Mouse (Mus musculus): ENCODE measurements at regions not wholly inside any gene's neighbourhood (a gene's known extent, or its start where the extent isn't known, plus 50 kb on each side); places are given as distances from the start of the nearest gene placed in this dataset.

DNA sequence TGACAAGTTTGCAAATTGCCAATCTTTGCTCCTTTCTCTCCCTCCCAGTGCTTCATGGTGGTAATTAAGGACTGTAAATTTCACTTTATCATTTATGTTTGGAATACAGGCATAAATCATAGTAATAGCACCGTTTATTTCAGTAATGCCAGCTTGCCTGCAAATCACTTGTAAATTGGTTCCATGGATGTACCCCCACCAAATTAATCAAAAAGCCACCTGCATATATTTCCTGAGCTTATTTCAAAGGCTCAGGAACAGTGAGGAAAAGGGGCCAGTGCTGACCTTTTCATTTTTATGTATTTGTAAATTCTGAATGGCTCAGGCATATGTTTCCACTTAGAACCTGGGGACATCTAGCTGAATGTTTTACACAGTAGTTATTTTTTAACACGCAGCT, 115.0 kb downstream of the D3Ertd751e start:
- no peak for DNase-seq (ENCODE audit: low read depth, low spot score)

GRCm38 (mm10) chr3:41862674-41863073, 120.3 kb downstream of the D3Ertd751e start:
- peak; percentile 15 for DNase-seq (ENCODE audit: low read depth, low spot score)

DNA sequence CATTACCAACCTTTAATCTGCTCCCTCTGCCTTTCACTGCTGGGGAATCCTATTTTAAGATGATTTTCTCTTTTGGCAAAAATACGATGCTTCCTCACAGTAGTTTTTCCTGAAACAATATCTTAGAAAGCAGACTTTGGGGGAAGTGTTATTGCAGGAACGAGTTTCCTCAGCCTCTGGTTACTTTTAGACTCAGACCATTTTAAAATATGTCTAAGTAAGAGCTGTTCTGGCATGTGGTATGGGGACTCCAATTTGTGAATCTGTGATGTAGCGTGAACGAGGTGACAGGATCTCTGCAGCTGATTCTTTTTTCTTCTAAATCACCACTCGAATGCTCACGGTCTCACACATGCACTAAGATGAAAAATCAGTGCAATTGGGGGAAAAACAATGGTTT, 166.5 kb downstream of the D3Ertd751e start:
- no peak for DNase-seq (ENCODE audit: low read depth, low spot score)

DNA sequence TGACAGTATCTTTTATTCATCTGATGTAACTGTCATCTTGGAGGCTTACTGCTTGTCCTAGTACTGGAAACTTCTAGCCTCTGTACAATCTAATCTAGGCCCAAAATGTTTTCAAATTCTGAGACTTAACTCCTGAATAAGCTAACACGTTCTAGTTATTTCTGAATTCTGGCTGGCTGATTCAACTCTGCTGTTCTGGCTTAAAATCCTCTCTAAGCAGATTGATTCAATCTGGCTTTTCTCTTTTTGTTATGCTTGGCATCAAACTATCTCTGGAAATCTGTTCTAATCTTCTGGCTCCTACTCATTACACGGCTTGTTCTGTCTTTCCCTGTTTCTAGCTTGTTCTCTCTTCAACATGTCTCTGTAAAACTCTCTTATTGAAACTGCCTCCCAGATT, 170.8 kb downstream of the D3Ertd751e start:
- DNase-seq (ENCODE audit: low read depth, low spot score), result no peak

- DNase-seq (ENCODE audit: low read depth, low spot score), result no peak
Measured at GRCm38 (mm10) chr3:41939843-41940242, 197.4 kb downstream of the D3Ertd751e start.

DNA sequence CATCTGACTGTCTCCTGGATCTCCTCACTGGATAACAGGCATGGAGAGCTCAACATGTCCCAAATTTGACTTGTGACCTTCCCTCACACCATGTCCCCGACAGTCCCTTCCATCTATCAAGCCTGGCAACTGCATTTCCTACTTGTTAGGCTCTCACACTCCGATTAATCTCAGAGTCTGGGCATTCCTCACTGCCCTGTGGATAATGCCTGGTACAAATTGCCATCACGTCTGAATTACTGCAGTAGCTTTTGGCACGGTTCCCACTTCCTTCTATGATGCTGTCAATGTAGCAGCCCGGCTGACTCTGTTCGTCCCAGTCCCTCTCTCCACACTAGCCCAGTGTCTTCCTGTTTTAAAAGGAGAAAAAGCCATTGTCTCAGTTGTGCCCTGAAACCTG, 200.6 kb downstream of the D3Ertd751e start:
- DNase-seq (ENCODE audit: low read depth, low spot score), result no peak

- DNase-seq (ENCODE audit: low read depth, low spot score), result no peak
Measured at GRCm38 (mm10) chr3:41949404-41949803, 207.0 kb downstream of the D3Ertd751e start.

- DNase-seq (ENCODE audit: low read depth, low spot score), result no peak
Measured at GRCm38 (mm10) chr3:41957385-41957784, 215.0 kb downstream of the D3Ertd751e start.

DNA sequence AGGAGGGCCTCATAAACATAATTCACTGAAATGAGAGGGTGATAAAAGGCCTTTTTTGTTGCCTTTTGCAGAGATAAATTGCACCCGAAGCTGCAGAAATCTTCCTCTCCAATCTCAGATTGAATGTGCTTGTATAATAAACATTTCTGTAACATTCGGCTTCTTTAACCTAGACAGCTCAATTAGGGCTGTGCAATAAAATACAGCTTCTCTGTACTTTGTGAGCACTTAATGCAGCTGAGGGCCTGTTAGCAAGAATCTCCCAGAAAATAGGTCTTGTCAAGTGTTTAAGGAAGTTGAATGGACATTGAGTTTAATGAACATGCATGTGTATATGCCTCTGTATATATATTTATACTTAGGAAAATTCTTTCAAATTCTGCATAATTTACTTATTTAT, 217.8 kb downstream of the D3Ertd751e start:
- no peak for DNase-seq (ENCODE audit: low read depth, low spot score)

DNA sequence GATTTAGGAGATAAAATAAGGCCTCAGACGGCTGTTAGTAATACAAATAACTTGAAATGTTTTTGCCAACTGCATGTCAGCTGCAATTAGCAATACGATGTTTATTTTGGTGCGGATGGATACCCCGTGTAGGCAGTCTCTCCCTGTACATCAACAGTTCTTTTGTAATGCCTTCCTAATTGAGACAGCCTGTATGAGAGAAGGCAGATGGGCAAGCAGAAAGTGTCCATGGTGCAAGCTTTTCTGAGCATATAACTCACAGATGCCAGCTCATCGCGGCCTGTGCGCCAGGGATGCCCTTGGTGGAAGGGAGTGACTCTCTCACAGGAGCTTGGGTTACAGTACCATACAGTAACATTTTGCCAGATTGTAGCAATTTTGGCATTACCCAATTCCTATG, 220.5 kb downstream of the D3Ertd751e start:
- DNase-seq (ENCODE audit: low read depth, low spot score), result no peak

- DNase-seq (ENCODE audit: low read depth, low spot score), result no peak
Measured at GRCm38 (mm10) chr3:42006672-42007265, 264.4 kb downstream of the D3Ertd751e start.

DNA sequence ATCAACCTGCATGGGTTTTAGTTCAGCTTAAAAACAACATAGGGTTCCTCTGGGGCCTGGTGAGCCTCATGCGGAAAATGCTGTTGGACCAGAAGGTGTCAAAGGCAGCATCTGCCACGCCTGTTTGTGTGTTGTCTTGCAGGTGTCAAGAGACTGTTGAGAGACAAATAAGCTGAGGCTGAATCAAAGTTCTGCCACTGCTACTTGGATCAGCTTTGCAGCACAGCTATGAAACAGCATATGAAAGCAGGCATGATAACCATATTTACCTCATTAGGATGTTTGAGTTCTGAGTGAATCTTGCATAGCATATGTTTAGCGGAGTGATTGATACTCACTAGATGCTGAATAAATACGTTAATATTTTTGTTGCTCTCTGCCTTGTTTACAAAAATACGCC, 280.8 kb downstream of the D3Ertd751e start:
- DNase-seq (ENCODE audit: low read depth, low spot score), result no peak

- DNase-seq (ENCODE audit: low read depth, low spot score), result peak; percentile 3
Measured at GRCm38 (mm10) chr3:42039632-42040031, 297.2 kb downstream of the D3Ertd751e start.

GRCm38 (mm10) chr3:42040270-42040812, 297.9 kb downstream of the D3Ertd751e start:
- peak; percentile 57 for DNase-seq (ENCODE audit: low read depth, low spot score)

DNA sequence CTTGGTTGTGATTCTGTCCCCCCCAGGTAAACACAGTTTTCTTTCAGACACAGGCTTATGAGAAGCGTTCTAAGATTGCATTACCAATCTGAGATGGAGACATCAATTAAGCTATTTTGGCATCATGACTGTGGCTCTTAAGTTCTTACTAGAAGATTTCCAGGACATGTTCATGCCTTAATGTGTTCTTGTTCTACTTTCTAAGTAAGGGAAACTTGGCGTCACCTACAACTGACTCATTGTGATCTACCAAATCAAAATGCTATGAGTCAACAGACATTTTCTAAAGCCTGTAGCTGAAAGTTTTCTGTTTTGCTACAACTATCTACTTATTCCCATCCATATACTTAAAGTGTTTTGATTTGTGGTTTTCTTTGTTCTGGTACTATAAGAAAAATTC, 298.5 kb downstream of the D3Ertd751e start:
- DNase-seq (ENCODE audit: low read depth, low spot score), result no peak

DNA sequence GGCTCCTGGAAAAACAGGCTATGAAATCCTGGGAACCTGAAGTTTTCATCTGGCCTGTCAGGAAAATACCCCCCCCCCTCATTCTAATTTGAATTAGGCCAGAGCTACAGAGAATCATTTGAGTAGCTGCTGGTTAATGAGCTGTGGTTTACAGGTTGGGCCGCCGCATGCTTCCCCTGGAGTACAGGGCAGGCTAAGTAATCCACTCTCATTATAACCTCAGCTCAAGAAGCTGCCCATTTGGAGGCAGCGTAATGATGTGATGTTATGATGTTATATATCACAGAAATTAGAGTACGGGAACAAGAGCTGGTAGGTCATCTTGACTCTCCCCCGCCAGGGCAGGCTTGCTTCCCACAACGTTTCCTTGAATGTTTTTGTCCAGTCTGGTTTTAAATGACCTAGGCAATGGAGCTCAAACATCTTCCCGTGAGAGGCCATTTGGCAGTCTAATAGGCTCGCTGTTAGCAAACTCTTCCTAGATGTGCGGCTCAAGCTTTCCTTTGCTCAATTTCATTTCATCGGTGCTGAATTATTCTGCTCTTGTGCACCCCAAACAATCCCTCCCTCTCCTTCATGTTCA, 315.0 kb downstream of the D3Ertd751e start:
- no peak for DNase-seq (ENCODE audit: low read depth, low spot score)

- DNase-seq (ENCODE audit: low read depth, low spot score), result no peak
Measured at GRCm38 (mm10) chr3:42065093-42065935, 322.9 kb downstream of the D3Ertd751e start.

DNA sequence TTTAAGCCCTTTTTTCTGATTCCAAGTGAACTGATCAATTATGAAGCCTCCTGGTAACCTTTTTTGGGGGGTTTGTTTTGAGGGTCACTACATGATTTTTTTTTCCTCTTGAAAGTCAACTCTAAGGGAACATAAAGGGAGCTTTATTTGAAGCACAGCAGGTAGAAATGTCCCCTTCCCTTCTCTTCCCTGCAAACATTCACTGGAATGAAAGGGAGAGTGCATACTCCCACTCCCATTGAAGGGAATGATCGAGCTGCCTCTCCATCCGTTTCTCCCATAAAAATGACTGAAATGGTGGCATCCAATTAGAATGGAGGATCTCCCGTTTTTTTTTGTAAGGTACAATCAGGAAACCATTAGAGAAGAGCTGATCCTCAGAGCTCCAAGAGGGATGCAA, 323.6 kb downstream of the D3Ertd751e start:
- no peak for DNase-seq (ENCODE audit: low read depth, low spot score)

- no peak for DNase-seq (ENCODE audit: low read depth, low spot score)
Measured at GRCm38 (mm10) chr3:42067036-42067435, 324.6 kb downstream of the D3Ertd751e start.

DNA sequence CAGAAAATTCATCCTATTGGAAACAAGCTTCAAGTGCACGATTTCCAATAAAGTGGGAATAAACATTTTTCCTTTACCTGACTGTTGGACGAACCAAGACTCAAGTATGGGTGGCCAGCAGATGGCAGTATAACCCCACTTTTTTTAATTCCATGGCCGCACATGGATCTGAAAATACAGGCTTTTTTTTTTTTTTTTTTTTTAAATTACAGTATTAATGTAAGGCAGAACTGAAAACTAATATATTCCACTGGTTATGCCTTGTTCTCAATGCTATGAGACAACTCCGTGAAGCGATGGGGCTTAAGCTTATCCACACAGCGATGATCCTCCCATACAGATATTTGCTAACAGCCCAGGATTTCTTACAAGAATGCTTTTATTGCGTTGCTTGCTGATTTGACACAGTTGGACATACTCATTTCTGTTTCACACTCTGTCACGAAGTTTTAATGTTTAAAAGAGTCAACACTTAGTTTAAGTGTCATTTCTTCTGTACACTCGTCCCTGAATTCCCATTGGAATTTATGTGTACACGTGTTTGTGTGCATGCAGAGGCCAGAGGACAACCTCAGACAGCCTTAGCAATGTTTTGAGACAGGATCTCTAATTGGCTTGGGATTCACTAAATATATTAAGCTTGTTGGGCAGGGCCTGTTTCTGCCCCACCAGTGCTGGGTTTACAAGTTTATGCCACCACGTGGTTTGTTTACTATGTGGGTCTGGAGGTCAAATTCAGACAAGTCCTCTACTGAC, 332.3 kb downstream of the D3Ertd751e start:
- DNase-seq (ENCODE audit: low read depth, low spot score), result peak; percentile 22

DNA sequence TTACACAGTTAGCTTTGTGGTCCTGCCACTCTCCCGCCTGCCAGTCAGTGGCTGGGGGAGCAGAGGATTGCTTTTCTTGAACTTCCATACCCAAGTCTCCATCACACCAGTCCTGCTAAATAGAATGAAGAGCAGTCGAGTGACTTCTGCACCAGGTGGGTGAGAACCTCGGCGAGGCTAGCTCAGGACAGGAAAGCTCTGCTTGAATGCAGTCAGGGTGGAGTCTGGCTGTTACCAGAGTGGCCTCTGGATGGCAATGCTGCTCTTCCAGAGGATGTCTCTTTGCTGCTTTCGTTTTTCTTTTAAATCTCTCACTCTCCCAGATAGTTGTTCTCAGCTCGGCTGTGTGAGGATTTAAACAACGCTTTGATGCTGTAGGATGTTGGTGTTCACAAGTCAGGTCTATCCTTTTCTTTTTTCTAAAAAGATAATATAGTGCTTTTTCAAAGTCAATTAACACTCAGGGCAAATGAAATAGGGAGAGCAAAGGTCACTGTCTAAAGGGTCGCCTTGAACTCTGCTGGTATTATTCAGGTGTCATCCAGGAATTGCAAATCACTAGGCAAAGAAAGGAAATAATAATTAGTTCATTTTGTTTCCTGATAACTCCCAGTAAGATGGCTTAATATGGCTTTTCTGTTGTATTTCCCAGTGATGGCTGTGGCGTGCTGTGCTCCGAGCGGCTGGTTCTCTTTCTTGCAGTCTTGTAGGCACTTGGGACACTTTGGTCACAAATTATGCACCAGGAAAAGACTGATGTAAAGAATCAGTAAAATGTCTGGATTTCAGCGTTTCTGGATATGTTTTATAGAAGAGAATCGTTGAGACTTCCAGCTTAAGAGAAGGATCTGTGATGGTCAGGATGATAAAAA, 368.8 kb downstream of the D3Ertd751e start:
- peak; percentile 66 for DNase-seq (ENCODE audit: low read depth, low spot score)
